Mouse (Mus musculus) heart, postnatal 0 days (tissue): ENCODE measurements around the gene Sesn3.

Experiments used
- CTCF ChIP-seq: IDR thresholded peaks from 2 replicates; pipeline ENCODE4 v1.5.1; 2016; ENCODE audit warnings: antibody characterized with exemption, control low read depth, low read depth
- EP300 ChIP-seq: IDR thresholded peaks from 2 replicates; pipeline ENCODE4 v1.6.1; 2016; ENCODE audit warnings: antibody characterized with exemption, low read depth

GRCm38 (mm10) chr9:14379769-14380385 is 105.0 kb downstream of the Sesn3 start:
- no peak for TF ChIP-seq CTCF
- TF ChIP-seq EP300: no peak
